Mouse (Mus musculus): ENCODE results near the gene Grap2. TPM values are rescaled to one million over a fixed set of nuclear protein-coding genes. Genes with fewer than 3 reads are reported as not detected.
A peak's percentile ranks its signal among the peaks of the same experiment; 100 is the strongest.

Grap2 gene
- polyA plus RNA-seq, 1 experiment from 2014 or later, result 1.1 TPM

- no peak overlapping the region for H3K27ac ChIP-seq
- no peaks in the 10 kb centered on the region for H3K4me1 ChIP-seq
- no peaks in the 10 kb centered on the region for H3K36me3 ChIP-seq
- no peaks in the 10 kb centered on the region for H3K27me3 ChIP-seq
- 65% methylated on average over 4 of the region's 4 CpGs for WGBS
- H3K4me2 ChIP-seq, result no peak overlapping the region
- ATAC-seq (ENCODE audit: insufficient number of reproducible peaks, low FRiP score, low TSS enrichment, low read depth), result no peak
- no peak overlapping the region for H3K9ac ChIP-seq
- no peak overlapping the region for H3K4me3 ChIP-seq
- no peaks in the 10 kb centered on the region for H3K9me3 ChIP-seq
Observed at GRCm38 (mm10) chr15:80586296-80586695, 13.9 kb downstream of the Grap2 start.

DNA sequence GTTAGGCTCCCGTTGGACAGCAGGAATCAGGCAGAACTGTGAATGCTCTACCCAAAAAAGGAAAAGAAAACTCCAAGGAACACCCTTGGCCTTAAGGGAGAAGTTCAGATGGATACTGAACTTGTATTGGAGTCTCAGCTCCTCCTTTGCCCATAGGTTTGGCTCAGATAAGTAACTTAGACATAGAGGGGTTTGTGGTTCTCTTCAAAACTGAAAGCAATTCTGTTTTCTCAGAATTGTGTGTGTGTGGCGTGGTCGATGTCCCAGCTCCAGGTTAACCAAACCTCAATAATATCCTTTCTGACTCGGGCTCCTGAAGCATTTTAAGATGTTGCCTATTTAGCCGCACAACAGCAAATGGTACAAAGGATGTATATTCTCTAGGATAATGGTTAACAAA lies 18.2 kb downstream of the Grap2 start:
- no peaks in the 10 kb centered on the region for H3K36me3 ChIP-seq
- no peak for ATAC-seq (ENCODE audit: insufficient number of reproducible peaks, low FRiP score, low TSS enrichment, low read depth)
- no peaks in the 10 kb centered on the region for H3K9me3 ChIP-seq
- H3K4me3 ChIP-seq, result no peak overlapping the region
- WGBS, result 86% methylated on average over 5 of the region's 5 CpGs
- H3K27me3 ChIP-seq, result no peaks in the 10 kb centered on the region
- H3K27ac ChIP-seq, result no peak overlapping the region
- no peaks in the 10 kb centered on the region for H3K4me1 ChIP-seq
- no peak overlapping the region for H3K9ac ChIP-seq
- no peak overlapping the region for H3K4me2 ChIP-seq

DNA sequence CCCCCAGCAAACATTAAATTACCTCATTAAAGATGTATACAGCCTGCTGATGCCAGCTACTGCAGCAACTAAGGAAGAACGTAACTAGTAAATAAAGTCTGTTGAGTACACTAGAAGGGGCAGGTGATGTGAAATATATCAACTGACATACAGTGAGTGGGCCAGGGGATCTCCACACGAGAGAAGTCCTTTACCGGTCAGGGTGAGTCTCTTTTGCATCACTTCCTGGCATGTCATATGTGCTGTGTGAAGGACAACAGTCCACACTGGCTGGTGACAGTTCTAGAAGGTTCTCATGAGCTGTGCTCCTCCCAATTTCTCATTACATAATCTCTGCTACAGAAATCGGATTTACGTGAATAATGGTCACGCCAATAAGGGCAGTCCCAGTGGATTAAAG lies 20.3 kb downstream of the Grap2 start:
- no peaks in the 10 kb centered on the region for H3K27me3 ChIP-seq
- no peak overlapping the region for H3K9ac ChIP-seq
- H3K4me3 ChIP-seq, result no peak overlapping the region
- no peaks in the 10 kb centered on the region for H3K36me3 ChIP-seq
- no peak for ATAC-seq (ENCODE audit: insufficient number of reproducible peaks, low FRiP score, low TSS enrichment, low read depth)
- no peaks in the 10 kb centered on the region for H3K9me3 ChIP-seq
- peaks cover 5% of the 10 kb centered on the region; the same call in 1 of the 2 replicates for H3K4me1 ChIP-seq
- WGBS, result 69% methylated on average over 6 of the region's 6 CpGs
- H3K4me2 ChIP-seq, result no peak overlapping the region
- H3K27ac ChIP-seq, result no peak overlapping the region

DNA sequence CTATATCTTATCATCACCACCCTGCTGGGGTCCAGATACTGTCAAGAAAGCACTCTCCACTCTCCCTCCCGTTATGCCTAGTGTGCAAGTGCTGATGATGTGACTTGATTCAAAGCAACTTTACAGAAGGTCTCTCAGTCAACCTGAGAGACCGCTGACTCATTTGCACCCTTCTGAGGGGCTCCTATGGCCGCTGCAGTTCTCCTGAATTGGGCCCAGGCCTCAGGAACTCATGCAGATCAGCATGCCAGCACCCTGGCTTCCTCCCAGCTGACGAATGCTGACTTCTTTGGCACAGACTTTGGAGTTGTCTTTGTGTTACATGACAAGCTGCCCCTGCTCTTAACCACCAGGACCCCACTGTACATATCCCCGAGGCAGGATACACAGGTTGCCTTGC lies 21.5 kb downstream of the Grap2 start:
- no peaks in the 10 kb centered on the region for H3K27me3 ChIP-seq
- no peak overlapping the region for H3K27ac ChIP-seq
- H3K4me2 ChIP-seq, result no peak overlapping the region
- H3K9me3 ChIP-seq, result no peaks in the 10 kb centered on the region
- ATAC-seq (ENCODE audit: insufficient number of reproducible peaks, low FRiP score, low TSS enrichment, low read depth), result no peak
- WGBS, result 67% methylated on average over 5 of the region's 5 CpGs
- H3K9ac ChIP-seq, result no peak overlapping the region
- peaks cover 10% of the 10 kb centered on the region for H3K4me1 ChIP-seq
- no peak overlapping the region for H3K4me3 ChIP-seq
- H3K36me3 ChIP-seq, result no peaks in the 10 kb centered on the region

- H3K4me2 ChIP-seq, result peak overlapping the region; percentile 24; the same call in 1 of the 2 replicates
- WGBS, result 24% methylated on average over 12 of the region's 12 CpGs
- H3K9ac ChIP-seq, result no peak overlapping the region
- no peak overlapping the region; the same call in 1 of the 2 replicates for H3K4me3 ChIP-seq
- H3K27me3 ChIP-seq, result no peaks in the 10 kb centered on the region
- no peaks in the 10 kb centered on the region for H3K9me3 ChIP-seq
- H3K27ac ChIP-seq, result no peak overlapping the region
- peaks cover 23% of the 10 kb centered on the region for H3K4me1 ChIP-seq
- no peaks in the 10 kb centered on the region for H3K36me3 ChIP-seq
- no peak for ATAC-seq (ENCODE audit: insufficient number of reproducible peaks, low FRiP score, low TSS enrichment, low read depth)
Observed at GRCm38 (mm10) chr15:80598750-80599149, 26.4 kb downstream of the Grap2 start.

GRCm38 (mm10) chr15:80599213-80599750 lies 26.9 kb downstream of the Grap2 start:
- ATAC-seq (ENCODE audit: insufficient number of reproducible peaks, low FRiP score, low TSS enrichment, low read depth), result no peak
- no peaks in the 10 kb centered on the region for H3K27me3 ChIP-seq
- WGBS, result 31% methylated on average over 16 of the region's 16 CpGs
- H3K4me2 ChIP-seq, result peak overlapping the region; percentile 24; the same call in 1 of the 2 replicates
- no peaks in the 10 kb centered on the region for H3K9me3 ChIP-seq
- no peaks in the 10 kb centered on the region for H3K36me3 ChIP-seq
- no peak overlapping the region for H3K9ac ChIP-seq
- no peak overlapping the region for H3K27ac ChIP-seq
- peaks cover 23% of the 10 kb centered on the region for H3K4me1 ChIP-seq
- H3K4me3 ChIP-seq, result no peak overlapping the region

DNA sequence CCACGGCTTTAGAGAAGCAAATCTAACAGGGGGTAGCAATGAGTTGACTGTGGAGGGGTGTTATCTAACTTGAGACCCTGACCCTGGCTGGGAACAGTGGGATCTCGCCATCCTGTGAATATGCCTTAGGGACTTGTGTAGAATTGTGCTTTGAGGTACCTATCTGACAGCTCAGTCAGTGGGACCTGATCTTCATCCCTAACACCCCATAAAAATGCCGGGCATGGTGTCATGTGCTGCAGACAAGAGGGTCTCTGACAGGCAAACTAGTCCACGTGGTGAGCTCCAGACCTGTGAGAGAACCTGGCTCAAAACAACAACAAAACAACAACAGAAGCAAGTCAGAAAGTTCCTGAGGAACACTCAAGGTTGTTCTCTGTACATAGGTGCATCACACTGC lies 27.4 kb downstream of the Grap2 start:
- H3K9ac ChIP-seq, result no peak overlapping the region
- H3K4me2 ChIP-seq, result 0 out of 2 replicates have a peak overlapping the region, but pooled peaks have one; percentile 24
- H3K27ac ChIP-seq, result no peak overlapping the region
- no peaks in the 10 kb centered on the region for H3K9me3 ChIP-seq
- no peaks in the 10 kb centered on the region for H3K36me3 ChIP-seq
- H3K4me3 ChIP-seq, result no peak overlapping the region
- no peak for ATAC-seq (ENCODE audit: insufficient number of reproducible peaks, low FRiP score, low TSS enrichment, low read depth)
- no peaks in the 10 kb centered on the region for H3K27me3 ChIP-seq
- peaks cover 23% of the 10 kb centered on the region for H3K4me1 ChIP-seq
- 31% methylated on average over 4 of the region's 4 CpGs for WGBS

- ATAC-seq (ENCODE audit: insufficient number of reproducible peaks, low FRiP score, low TSS enrichment, low read depth), result no peak
- H3K4me2 ChIP-seq, result no peak overlapping the region
- no peak overlapping the region for H3K9ac ChIP-seq
- no peak overlapping the region for H3K4me3 ChIP-seq
- peaks cover 18% of the 10 kb centered on the region for H3K4me1 ChIP-seq
- no peaks in the 10 kb centered on the region for H3K27me3 ChIP-seq
- no peak overlapping the region for H3K27ac ChIP-seq
- WGBS, result 40% methylated on average over 7 of the region's 7 CpGs
- no peaks in the 10 kb centered on the region for H3K36me3 ChIP-seq
- no peaks in the 10 kb centered on the region for H3K9me3 ChIP-seq
Observed at GRCm38 (mm10) chr15:80601456-80601855, 29.1 kb downstream of the Grap2 start.

GRCm38 (mm10) chr15:80602487-80602886 lies 30.1 kb downstream of the Grap2 start:
- Histone ChIP-seq H3K36me3 (no peaks in the 10 kb centered on the region), H3K4me3 (no peak overlapping the region), H3K4me1 (peaks cover 18% of the 10 kb centered on the region), H3K27me3 (no peaks in the 10 kb centered on the region), H3K4me2 (no peak overlapping the region), H3K27ac (no peak overlapping the region), H3K9me3 (no peaks in the 10 kb centered on the region), H3K9ac (no peak overlapping the region)
- ATAC-seq (ENCODE audit: insufficient number of reproducible peaks, low FRiP score, low TSS enrichment, low read depth), result no peak
- 48% methylated on average over 7 of the region's 7 CpGs for WGBS

- H3K27ac ChIP-seq, result no peak overlapping the region
- no peaks in the 10 kb centered on the region for H3K27me3 ChIP-seq
- no peak overlapping the region for H3K4me2 ChIP-seq
- H3K9me3 ChIP-seq, result no peaks in the 10 kb centered on the region
- ATAC-seq (ENCODE audit: insufficient number of reproducible peaks, low FRiP score, low TSS enrichment, low read depth), result no peak
- H3K9ac ChIP-seq, result no peak overlapping the region
- peaks cover 14% of the 10 kb centered on the region for H3K4me1 ChIP-seq
- 85% methylated on average over 6 of the region's 6 CpGs for WGBS
- no peaks in the 10 kb centered on the region for H3K36me3 ChIP-seq
- H3K4me3 ChIP-seq, result no peak overlapping the region
Observed at GRCm38 (mm10) chr15:80604026-80604425, 31.6 kb downstream of the Grap2 start.

- H3K9me3 ChIP-seq, result no peaks in the 10 kb centered on the region
- no peaks in the 10 kb centered on the region for H3K27me3 ChIP-seq
- no peak overlapping the region for H3K27ac ChIP-seq
- H3K4me1 ChIP-seq, result 0 out of 2 replicates have a peak, but pooled peaks cover 2% of the 10 kb centered on the region
- no peak overlapping the region for H3K4me3 ChIP-seq
- H3K36me3 ChIP-seq, result no peaks in the 10 kb centered on the region
- no peak overlapping the region for H3K4me2 ChIP-seq
- WGBS, result 57% methylated on average over 3 of the region's 3 CpGs
- ATAC-seq (ENCODE audit: insufficient number of reproducible peaks, low FRiP score, low TSS enrichment, low read depth), result no peak
- no peak overlapping the region for H3K9ac ChIP-seq
Observed at GRCm38 (mm10) chr15:80607970-80608369, 35.6 kb downstream of the Grap2 start.

- H3K36me3 ChIP-seq, result no peaks in the 10 kb centered on the region
- H3K27me3 ChIP-seq, result no peaks in the 10 kb centered on the region
- H3K9me3 ChIP-seq, result no peaks in the 10 kb centered on the region
- no peak overlapping the region for H3K4me2 ChIP-seq
- H3K27ac ChIP-seq, result no peak overlapping the region
- no peak overlapping the region for H3K9ac ChIP-seq
- 57% methylated on average over 2 of the region's 2 CpGs for WGBS
- H3K4me1 ChIP-seq, result peaks cover 8% of the 10 kb centered on the region; the same call in 1 of the 2 replicates
- H3K4me3 ChIP-seq, result no peak overlapping the region
- ATAC-seq (ENCODE audit: insufficient number of reproducible peaks, low FRiP score, low TSS enrichment, low read depth), result no peak
Observed at GRCm38 (mm10) chr15:80610335-80610734, 37.9 kb downstream of the Grap2 start.

DNA sequence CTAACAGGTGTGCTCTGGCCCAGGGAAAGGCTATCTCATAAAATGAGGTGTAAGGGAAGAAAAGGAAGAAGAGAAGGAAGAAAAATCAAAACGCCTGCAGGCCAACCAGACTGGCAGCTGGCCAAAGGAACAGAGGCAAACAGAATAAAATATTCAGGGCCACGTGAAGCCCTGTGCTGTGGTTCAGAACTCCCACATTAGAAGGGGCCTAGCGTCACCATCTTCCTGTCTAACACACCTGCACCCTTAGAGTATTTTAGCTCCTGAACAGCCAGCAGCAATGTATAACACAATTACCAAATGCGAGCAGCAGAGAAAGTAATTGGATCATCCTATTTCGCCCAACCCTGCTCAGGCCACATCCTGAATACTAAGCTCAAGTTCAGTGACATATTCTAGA lies 39.1 kb downstream of the Grap2 start:
- no peak for ATAC-seq (ENCODE audit: insufficient number of reproducible peaks, low FRiP score, low TSS enrichment, low read depth)
- H3K27me3 ChIP-seq, result peaks cover 7% of the 10 kb centered on the region; the same call in 1 of the 2 replicates

More for the DNA sequence above, 39.1 kb downstream of the Grap2 start:
- Histone ChIP-seq H3K4me1 (peaks cover 13% of the 10 kb centered on the region; the same call in 1 of the 2 replicates), H3K4me3 (no peak overlapping the region), H3K4me2 (no peak overlapping the region), H3K9ac (no peak overlapping the region), H3K9me3 (no peaks in the 10 kb centered on the region), H3K27ac (no peak overlapping the region), H3K36me3 (no peaks in the 10 kb centered on the region)
- 43% methylated on average over 5 of the region's 5 CpGs for WGBS

Measured in limb, embryonic 15.5 days (tissue).